Mouse (Mus musculus): ENCODE measurements around the gene Prr12. TPM values are rescaled to one million over a fixed set of nuclear protein-coding genes. Genes with fewer than 3 reads are reported as not detected.

The Prr12 gene
- polyA plus RNA-seq, 1 experiment: 13.2 TPM

DNA sequence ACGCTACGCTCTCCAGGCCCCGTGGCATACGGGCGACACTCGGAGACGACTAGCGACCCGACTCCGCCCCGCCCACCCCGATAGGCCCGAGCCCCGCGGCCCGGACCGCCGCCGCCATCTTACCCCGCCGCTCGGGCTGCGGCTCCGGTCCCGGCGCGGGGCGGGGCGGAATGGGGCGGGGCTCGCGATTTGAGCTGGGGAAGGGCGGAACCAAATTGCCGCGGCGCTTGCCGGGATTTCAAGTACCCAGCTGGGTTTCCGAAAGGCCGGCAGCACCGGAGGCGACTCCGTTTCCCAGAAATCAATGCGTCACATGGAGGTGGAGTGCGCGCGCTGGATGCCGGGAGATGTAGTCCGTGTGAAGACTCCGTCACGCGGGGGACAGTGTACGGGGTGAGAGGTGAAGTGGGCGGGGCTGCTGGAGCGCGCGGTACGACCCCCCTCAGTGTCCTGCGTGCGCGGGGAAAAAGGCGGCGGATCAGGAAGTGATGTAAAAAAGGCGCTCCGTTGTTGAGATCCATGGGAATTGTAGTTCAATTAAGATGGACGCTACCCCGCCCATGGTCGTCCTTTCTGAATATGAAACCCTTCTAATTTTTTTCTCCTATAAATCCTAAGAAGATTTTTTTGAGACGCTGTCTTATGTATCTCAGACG lies 36.6 kb downstream of the Prr12 start, which contains the start of gene Scaf1:
Scaf1 (minus strand) TSS at position 407 of the 656 bp plus-strand sequence.
- under 1% methylated on average over 69 of the region's 69 CpGs for WGBS
- TF ChIP-seq CTCF (IDR thresholded peaks at IDR 0.05; ENCODE audit: extremely low read depth, insufficient read length, insufficient replicate concordance, low read depth, low read length): no peak
- TF ChIP-seq POLR2A (IDR thresholded peaks at IDR 0.05; ENCODE audit: low read depth, low read length): peak; percentile 57

DNA sequence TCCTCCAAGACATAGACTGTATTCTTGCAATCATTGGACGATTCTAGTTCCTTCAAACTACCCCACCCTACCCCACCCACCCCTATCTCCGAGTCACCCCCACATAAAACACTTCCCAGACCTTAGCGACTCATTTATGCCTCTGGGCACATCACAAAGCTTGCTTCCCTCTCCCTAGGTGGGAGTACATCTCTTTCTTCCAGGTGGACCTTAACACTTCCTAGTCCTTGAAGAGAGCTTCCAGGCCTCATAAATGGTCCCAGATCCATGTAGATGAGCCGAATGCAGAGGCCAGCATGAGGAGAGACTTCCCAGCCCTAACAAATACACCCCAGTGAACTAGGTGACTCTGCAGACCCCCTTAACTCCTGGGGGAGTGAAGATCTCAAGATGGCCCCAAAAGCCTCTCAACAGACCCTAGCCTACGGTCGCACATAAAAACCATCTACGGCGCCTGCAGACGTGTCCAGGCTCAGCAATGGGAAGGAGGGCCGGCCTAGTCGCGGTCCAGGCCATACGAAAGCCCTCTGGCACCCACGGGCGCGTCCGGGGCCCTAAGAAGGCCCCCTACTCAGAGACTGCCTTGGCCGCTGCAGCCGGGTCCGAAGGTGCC lies 37.2 kb downstream of the Prr12 start:
- H3K4me3 ChIP-seq (ENCODE audit: low read depth, low read length): peak overlapping the region; percentile 89
- H3K27me3 ChIP-seq (ENCODE audit: control insufficient read depth, insufficient read depth, low read length): no peaks in the 10 kb centered on the region
- TF ChIP-seq POLR2A (IDR thresholded peaks at IDR 0.05; ENCODE audit: low read depth, low read length) (no peak), CTCF (IDR thresholded peaks at IDR 0.05; ENCODE audit: extremely low read depth, insufficient read length, insufficient replicate concordance, low read depth, low read length) (no peak)
- H3K27ac ChIP-seq (ENCODE audit: insufficient read depth, low read depth, low read length): peak overlapping the region; percentile 64
- H3K4me1 ChIP-seq (ENCODE audit: control insufficient read depth, insufficient read depth, insufficient read length, low read length): peaks cover 5% of the 10 kb centered on the region; the same call in 1 of the 2 replicates
- under 1% methylated on average over 20 of the region's 20 CpGs for WGBS
- H3K36me3 ChIP-seq (ENCODE audit: control insufficient read depth, insufficient read depth, low read length): peaks cover 23% of the 10 kb centered on the region

More for the DNA sequence above, 36.6 kb downstream of the Prr12 start, which contains the start of gene Scaf1:
- peak within 1 kb of the TSS; percentile 89 for H3K4me3 ChIP-seq (ENCODE audit: low read depth, low read length)
- peaks cover 5% of the 10 kb centered on the region; the same call in 1 of the 2 replicates for H3K4me1 ChIP-seq (ENCODE audit: control insufficient read depth, insufficient read depth, insufficient read length, low read length)
- H3K36me3 ChIP-seq (ENCODE audit: control insufficient read depth, insufficient read depth, low read length): peaks cover 18% of the 10 kb centered on the region
- H3K27ac ChIP-seq (ENCODE audit: insufficient read depth, low read depth, low read length): peak within 1 kb of the TSS; percentile 97
- H3K27me3 ChIP-seq (ENCODE audit: control insufficient read depth, insufficient read depth, low read length): no peaks in the 10 kb centered on the region

DNA sequence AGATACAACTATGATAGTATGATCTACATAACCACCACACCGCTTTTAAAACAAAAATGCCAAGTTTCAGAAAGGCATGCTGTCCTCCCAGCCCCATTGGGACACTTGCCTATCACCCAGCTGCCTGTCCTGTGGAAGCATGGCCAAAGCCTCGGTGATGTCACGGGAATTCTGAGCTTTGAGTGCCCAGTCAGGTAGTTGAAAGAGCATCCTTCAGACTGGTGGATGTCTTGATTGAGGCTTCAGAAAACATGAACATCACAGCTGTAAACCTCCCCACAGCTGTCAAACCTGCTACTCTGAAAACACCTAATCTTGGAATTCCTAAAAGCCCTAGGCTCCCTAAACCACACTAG lies 38.6 kb downstream of the Prr12 start:
- peaks cover 34% of the 10 kb centered on the region for H3K36me3 ChIP-seq (ENCODE audit: control insufficient read depth, insufficient read depth, low read length)
- no peak for TF ChIP-seq POLR2A (IDR thresholded peaks at IDR 0.05; ENCODE audit: low read depth, low read length)
- no peak for TF ChIP-seq CTCF (IDR thresholded peaks at IDR 0.05; ENCODE audit: extremely low read depth, insufficient read length, insufficient replicate concordance, low read depth, low read length)
- no peaks in the 10 kb centered on the region for H3K27me3 ChIP-seq (ENCODE audit: control insufficient read depth, insufficient read depth, low read length)
- no peak overlapping the region for H3K27ac ChIP-seq (ENCODE audit: insufficient read depth, low read depth, low read length)
- no peak overlapping the region for H3K4me3 ChIP-seq (ENCODE audit: low read depth, low read length)
- peaks cover 5% of the 10 kb centered on the region; the same call in 1 of the 2 replicates for H3K4me1 ChIP-seq (ENCODE audit: control insufficient read depth, insufficient read depth, insufficient read length, low read length)
- 94% methylated on average over 3 of the region's 3 CpGs for WGBS

DNA sequence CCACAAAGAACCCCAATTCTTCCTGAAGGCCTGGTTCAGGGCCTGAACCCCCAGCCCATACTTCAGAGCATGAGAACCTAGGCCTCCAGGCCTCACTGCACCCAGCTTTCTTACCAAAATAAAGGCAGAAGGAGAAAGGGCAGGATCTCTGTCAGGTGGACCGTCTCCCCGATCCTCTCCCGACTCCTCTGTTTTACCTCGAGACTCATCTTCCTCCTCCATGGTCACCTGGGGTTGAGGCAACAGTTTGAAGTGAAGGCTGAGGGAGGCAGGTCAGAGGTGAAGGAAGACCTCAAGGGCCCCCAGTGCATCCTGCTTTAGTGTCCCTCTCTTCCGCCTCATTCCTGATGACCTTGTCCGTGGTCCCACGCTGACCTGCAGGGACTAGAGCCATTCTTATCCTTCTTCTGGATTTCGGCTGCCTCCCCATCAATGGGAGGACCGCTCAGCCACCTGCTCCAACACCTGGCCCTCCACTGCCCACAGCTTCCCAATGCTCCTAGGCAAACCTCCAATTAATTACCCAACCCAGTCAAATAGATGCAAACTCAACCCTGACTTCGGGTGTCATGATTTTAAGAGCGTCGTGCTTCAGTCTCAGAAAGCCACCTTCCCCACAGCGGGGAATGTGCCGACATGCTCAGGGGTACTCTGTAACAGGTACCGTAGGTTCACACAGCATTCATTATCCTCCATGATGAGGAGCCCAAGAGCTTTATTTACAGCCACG lies 39.1 kb downstream of the Prr12 start:
- no peaks in the 10 kb centered on the region for H3K27me3 ChIP-seq (ENCODE audit: control insufficient read depth, insufficient read depth, low read length)
- H3K4me1 ChIP-seq (ENCODE audit: control insufficient read depth, insufficient read depth, insufficient read length, low read length): 0 out of 2 replicates have a peak, but pooled peaks cover 3% of the 10 kb centered on the region
- H3K4me3 ChIP-seq (ENCODE audit: low read depth, low read length): no peak overlapping the region
- peaks cover 39% of the 10 kb centered on the region for H3K36me3 ChIP-seq (ENCODE audit: control insufficient read depth, insufficient read depth, low read length)
- no peak overlapping the region for H3K27ac ChIP-seq (ENCODE audit: insufficient read depth, low read depth, low read length)
- 92% methylated on average over 16 of the region's 16 CpGs for WGBS
- TF ChIP-seq CTCF (IDR thresholded peaks at IDR 0.05; ENCODE audit: extremely low read depth, insufficient read length, insufficient replicate concordance, low read depth, low read length): no peak
- TF ChIP-seq POLR2A (IDR thresholded peaks at IDR 0.05; ENCODE audit: low read depth, low read length): no peak

DNA sequence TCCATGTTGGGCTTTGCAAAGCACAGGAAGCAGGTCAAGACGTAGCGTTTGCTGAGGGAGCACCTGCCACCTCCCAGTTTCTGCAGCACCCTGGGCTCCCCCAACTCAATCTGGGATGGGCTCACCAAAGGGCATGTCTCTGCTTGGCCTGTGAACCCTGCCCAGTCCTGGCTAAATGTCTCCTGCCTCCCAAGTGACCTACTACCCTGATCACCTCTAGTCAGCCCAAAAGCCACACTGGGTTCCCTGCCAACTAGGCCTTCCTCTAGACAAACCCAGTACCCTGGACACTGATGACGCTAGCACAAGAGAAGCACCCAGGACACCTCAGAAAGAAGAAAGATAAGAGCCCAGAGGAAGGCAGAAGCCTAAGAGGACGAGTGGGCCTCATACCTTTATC lies 39.9 kb downstream of the Prr12 start:
- Histone ChIP-seq H3K4me3 (ENCODE audit: low read depth, low read length) (no peak overlapping the region), H3K27me3 (ENCODE audit: control insufficient read depth, insufficient read depth, low read length) (no peaks in the 10 kb centered on the region), H3K4me1 (ENCODE audit: control insufficient read depth, insufficient read depth, insufficient read length, low read length) (no peaks in the 10 kb centered on the region), H3K36me3 (ENCODE audit: control insufficient read depth, insufficient read depth, low read length) (peaks cover 46% of the 10 kb centered on the region), H3K27ac (ENCODE audit: insufficient read depth, low read depth, low read length) (no peak overlapping the region)
- TF ChIP-seq CTCF (IDR thresholded peaks at IDR 0.05; ENCODE audit: extremely low read depth, insufficient read length, insufficient replicate concordance, low read depth, low read length) (no peak), POLR2A (IDR thresholded peaks at IDR 0.05; ENCODE audit: low read depth, low read length) (no peak)
- 84% methylated on average over 4 of the region's 4 CpGs for WGBS

DNA sequence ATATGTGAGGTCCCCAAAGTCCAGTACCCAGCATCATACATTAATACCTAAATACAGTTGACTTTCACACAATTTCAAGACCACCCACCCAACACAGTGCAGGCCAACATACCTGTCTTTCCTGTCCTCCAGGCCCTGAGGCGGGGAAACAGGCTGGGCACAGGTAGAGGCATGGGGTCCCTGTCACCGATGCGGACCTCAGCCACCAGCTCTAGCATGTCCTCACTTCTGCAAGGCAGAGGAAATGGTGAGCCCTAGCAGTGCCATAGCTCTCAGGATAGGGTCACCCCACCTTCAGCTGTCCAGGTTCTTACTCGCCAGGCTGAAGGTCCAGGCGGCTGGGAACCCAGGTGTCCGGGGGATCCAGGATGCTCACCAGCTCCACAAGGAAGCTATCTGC lies 40.7 kb downstream of the Prr12 start:
- WGBS: 96% methylated on average over 6 of the region's 6 CpGs
- no peak overlapping the region for H3K27ac ChIP-seq (ENCODE audit: insufficient read depth, low read depth, low read length)
- H3K4me1 ChIP-seq (ENCODE audit: control insufficient read depth, insufficient read depth, insufficient read length, low read length): no peaks in the 10 kb centered on the region
- TF ChIP-seq CTCF (IDR thresholded peaks at IDR 0.05; ENCODE audit: extremely low read depth, insufficient read length, insufficient replicate concordance, low read depth, low read length): no peak
- TF ChIP-seq POLR2A (IDR thresholded peaks at IDR 0.05; ENCODE audit: low read depth, low read length): no peak
- H3K36me3 ChIP-seq (ENCODE audit: control insufficient read depth, insufficient read depth, low read length): peaks cover 54% of the 10 kb centered on the region
- H3K4me3 ChIP-seq (ENCODE audit: low read depth, low read length): no peak overlapping the region
- no peaks in the 10 kb centered on the region for H3K27me3 ChIP-seq (ENCODE audit: control insufficient read depth, insufficient read depth, low read length)

DNA sequence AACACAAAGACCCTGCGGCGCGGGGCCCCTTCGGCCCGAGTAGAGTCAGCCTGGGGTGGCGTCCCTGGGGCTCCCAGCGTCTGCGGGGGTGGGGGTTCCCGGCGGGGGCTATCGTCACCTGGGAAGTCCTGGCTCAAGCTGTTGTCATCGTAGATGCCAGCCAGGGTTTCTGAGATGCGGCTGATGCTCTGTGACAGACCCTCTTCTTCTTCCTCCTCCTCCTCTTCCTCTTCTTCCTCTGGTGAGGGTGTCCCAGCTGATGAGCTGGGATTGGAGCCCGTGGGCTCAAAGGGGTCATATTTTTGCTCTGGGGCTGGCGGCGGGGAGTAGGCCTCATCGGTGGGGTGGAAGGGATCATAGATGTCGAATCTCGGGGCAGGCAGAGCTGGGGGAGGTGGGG lies 44.3 kb downstream of the Prr12 start:
- Histone ChIP-seq H3K4me3 (ENCODE audit: low read depth, low read length) (no peak overlapping the region), H3K4me1 (ENCODE audit: control insufficient read depth, insufficient read depth, insufficient read length, low read length) (no peaks in the 10 kb centered on the region), H3K27me3 (ENCODE audit: control insufficient read depth, insufficient read depth, low read length) (no peaks in the 10 kb centered on the region), H3K27ac (ENCODE audit: insufficient read depth, low read depth, low read length) (no peak overlapping the region), H3K36me3 (ENCODE audit: control insufficient read depth, insufficient read depth, low read length) (peaks cover 86% of the 10 kb centered on the region)
- TF ChIP-seq POLR2A (IDR thresholded peaks at IDR 0.05; ENCODE audit: low read depth, low read length) (no peak), CTCF (IDR thresholded peaks at IDR 0.05; ENCODE audit: extremely low read depth, insufficient read length, insufficient replicate concordance, low read depth, low read length) (no peak)
- 95% methylated on average over 19 of the region's 19 CpGs for WGBS
